Mouse (Mus musculus): Measurements from ENCODE around the gene Axin2. TPM values are rescaled to one million over a fixed set of nuclear protein-coding genes. Genes with fewer than 3 reads are reported as not detected.

The Axin2 gene
- polyA plus RNA-seq, 1 experiment = 11.4 TPM

GRCm38 (mm10) chr11:108936016-108936792 lies 16.1 kb downstream of the Axin2 start:
- no peak for TF ChIP-seq CTCF (IDR thresholded peaks at IDR 0.05; ENCODE audit: low read depth, low read length)
- TF ChIP-seq EP300 (IDR thresholded peaks at IDR 0.05; ENCODE audit: insufficient read depth, low read depth, low read length) = no peak
- TF ChIP-seq POLR2A (IDR thresholded peaks at IDR 0.05; ENCODE audit: insufficient read depth, low read length) = no peak
- Histone ChIP-seq H3K9ac (ENCODE audit: low read depth, poor library complexity, severe bottlenecking) (no peak overlapping the region), H3K4me3 (ENCODE audit: low read depth, low read length) (no peak overlapping the region), H3K9me3 (replicated peaks; ENCODE audit: control insufficient read depth, insufficient read depth, low read length, poor library complexity, severe bottlenecking) (no peaks in the 10 kb centered on the region), H3K36me3 (ENCODE audit: control insufficient read depth, insufficient read depth, low read length, poor library complexity, severe bottlenecking) (no peaks in the 10 kb centered on the region), H3K27ac (ENCODE audit: insufficient read depth, low read length) (no peak overlapping the region), H3K4me1 (ENCODE audit: control insufficient read depth, insufficient read depth, low read length) (no peaks in the 10 kb centered on the region), H3K27me3 (ENCODE audit: control insufficient read depth, insufficient read depth, low read length, poor library complexity, severe bottlenecking) (no peaks in the 10 kb centered on the region)

- H3K36me3 ChIP-seq (ENCODE audit: control insufficient read depth, insufficient read depth, low read length, poor library complexity, severe bottlenecking) = no peaks in the 10 kb centered on the region
- no peak overlapping the region for H3K27ac ChIP-seq (ENCODE audit: insufficient read depth, low read length)
- H3K9ac ChIP-seq (ENCODE audit: low read depth, poor library complexity, severe bottlenecking) = no peak overlapping the region
- H3K4me1 ChIP-seq (ENCODE audit: control insufficient read depth, insufficient read depth, low read length) = no peaks in the 10 kb centered on the region
- no peak overlapping the region for H3K4me3 ChIP-seq (ENCODE audit: low read depth, low read length)
- no peaks in the 10 kb centered on the region for H3K27me3 ChIP-seq (ENCODE audit: control insufficient read depth, insufficient read depth, low read length, poor library complexity, severe bottlenecking)
- H3K9me3 ChIP-seq (replicated peaks; ENCODE audit: control insufficient read depth, insufficient read depth, low read length, poor library complexity, severe bottlenecking) = no peaks in the 10 kb centered on the region
- no peak for TF ChIP-seq EP300 (IDR thresholded peaks at IDR 0.05; ENCODE audit: insufficient read depth, low read depth, low read length)
- TF ChIP-seq POLR2A (IDR thresholded peaks at IDR 0.05; ENCODE audit: insufficient read depth, low read length) = no peak
- no peak for TF ChIP-seq CTCF (IDR thresholded peaks at IDR 0.05; ENCODE audit: low read depth, low read length)
Measured at GRCm38 (mm10) chr11:108940655-108941412, 20.7 kb downstream of the Axin2 start.

GRCm38 (mm10) chr11:108941836-108942235 lies 21.7 kb downstream of the Axin2 start:
- Histone ChIP-seq H3K27ac (ENCODE audit: insufficient read depth, low read length) (no peak overlapping the region), H3K4me1 (ENCODE audit: control insufficient read depth, insufficient read depth, low read length) (no peaks in the 10 kb centered on the region)
- TF ChIP-seq CTCF (IDR thresholded peaks at IDR 0.05; ENCODE audit: low read depth, low read length) (no peak), EP300 (IDR thresholded peaks at IDR 0.05; ENCODE audit: insufficient read depth, low read depth, low read length) (no peak), POLR2A (IDR thresholded peaks at IDR 0.05; ENCODE audit: insufficient read depth, low read length) (no peak)

GRCm38 (mm10) chr11:108943741-108944140 lies 23.6 kb downstream of the Axin2 start:
- Histone ChIP-seq H3K4me3 (ENCODE audit: low read depth, low read length) (no peak overlapping the region), H3K36me3 (ENCODE audit: control insufficient read depth, insufficient read depth, low read length, poor library complexity, severe bottlenecking) (no peaks in the 10 kb centered on the region), H3K4me1 (ENCODE audit: control insufficient read depth, insufficient read depth, low read length) (no peaks in the 10 kb centered on the region), H3K27me3 (ENCODE audit: control insufficient read depth, insufficient read depth, low read length, poor library complexity, severe bottlenecking) (no peaks in the 10 kb centered on the region), H3K27ac (ENCODE audit: insufficient read depth, low read length) (no peak overlapping the region), H3K9me3 (replicated peaks; ENCODE audit: control insufficient read depth, insufficient read depth, low read length, poor library complexity, severe bottlenecking) (no peaks in the 10 kb centered on the region), H3K9ac (ENCODE audit: low read depth, poor library complexity, severe bottlenecking) (no peak overlapping the region)
- TF ChIP-seq EP300 (IDR thresholded peaks at IDR 0.05; ENCODE audit: insufficient read depth, low read depth, low read length) (no peak), POLR2A (IDR thresholded peaks at IDR 0.05; ENCODE audit: insufficient read depth, low read length) (no peak), CTCF (IDR thresholded peaks at IDR 0.05; ENCODE audit: low read depth, low read length) (no peak)

More at GRCm38 (mm10) chr11:108941836-108942235, 21.7 kb downstream of the Axin2 start:
- no peaks in the 10 kb centered on the region for H3K27me3 ChIP-seq (ENCODE audit: control insufficient read depth, insufficient read depth, low read length, poor library complexity, severe bottlenecking)
- peak overlapping the region; percentile 15 for H3K4me3 ChIP-seq (ENCODE audit: low read depth, low read length)
- no peak overlapping the region for H3K9ac ChIP-seq (ENCODE audit: low read depth, poor library complexity, severe bottlenecking)
- no peaks in the 10 kb centered on the region for H3K9me3 ChIP-seq (replicated peaks; ENCODE audit: control insufficient read depth, insufficient read depth, low read length, poor library complexity, severe bottlenecking)
- no peaks in the 10 kb centered on the region for H3K36me3 ChIP-seq (ENCODE audit: control insufficient read depth, insufficient read depth, low read length, poor library complexity, severe bottlenecking)

GRCm38 (mm10) chr11:108945666-108946065 lies 25.5 kb downstream of the Axin2 start:
- Histone ChIP-seq H3K36me3 (ENCODE audit: control insufficient read depth, insufficient read depth, low read length, poor library complexity, severe bottlenecking) (no peaks in the 10 kb centered on the region), H3K27ac (ENCODE audit: insufficient read depth, low read length) (no peak overlapping the region)

More at GRCm38 (mm10) chr11:108945666-108946065, 25.5 kb downstream of the Axin2 start:
- Histone ChIP-seq H3K27me3 (ENCODE audit: control insufficient read depth, insufficient read depth, low read length, poor library complexity, severe bottlenecking) (no peaks in the 10 kb centered on the region), H3K4me3 (ENCODE audit: low read depth, low read length) (no peak overlapping the region), H3K4me1 (ENCODE audit: control insufficient read depth, insufficient read depth, low read length) (no peaks in the 10 kb centered on the region), H3K9me3 (replicated peaks; ENCODE audit: control insufficient read depth, insufficient read depth, low read length, poor library complexity, severe bottlenecking) (no peaks in the 10 kb centered on the region), H3K9ac (ENCODE audit: low read depth, poor library complexity, severe bottlenecking) (no peak overlapping the region)
- TF ChIP-seq POLR2A (IDR thresholded peaks at IDR 0.05; ENCODE audit: insufficient read depth, low read length) (no peak), EP300 (IDR thresholded peaks at IDR 0.05; ENCODE audit: insufficient read depth, low read depth, low read length) (no peak), CTCF (IDR thresholded peaks at IDR 0.05; ENCODE audit: low read depth, low read length) (no peak)
